Mouse (Mus musculus) heart, embryonic 16.5 days (tissue): Measurements from ENCODE around the gene Siah2. TPM values are rescaled to one million over a fixed set of nuclear protein-coding genes. Genes with fewer than 3 reads are reported as not detected.
A peak's percentile ranks its signal among the peaks of the same experiment; 100 is the strongest.

Experiments used
- ATAC-seq: fragments of 200-750 bp; cut with Nextera tagmentation; replicated peaks from 2 replicates; pipeline ENCODE4 v1.8.0; 2017; ENCODE audit warnings: moderate number of reproducible peaks; ENCODE audit not compliant: insufficient read depth, low FRiP score; ENCODE audit errors: extremely low read depth
- H3K27ac ChIP-seq: fragments of 300-500 bp; sonication (generic); 2 replicates; pipeline ENCODE4 v1.5.1; 2014; ENCODE audit warnings: mild to moderate bottlenecking, low read length, control low read depth, moderate library complexity
- H3K27me3 ChIP-seq: fragments of 300-500 bp; sonication (generic); 2 replicates; pipeline ENCODE4 v1.6.1; 2014; ENCODE audit warnings: low read length, mixed read lengths; ENCODE audit not compliant: control insufficient read depth, insufficient read depth
- H3K36me3 ChIP-seq: fragments of 300-500 bp; sonication (generic); 2 replicates; pipeline ENCODE4 v1.6.1; 2014; ENCODE audit not compliant: control insufficient read depth, insufficient read depth
- H3K4me1 ChIP-seq: fragments of 300-500 bp; sonication (generic); 2 replicates; pipeline ENCODE4 v1.6.1; 2014; ENCODE audit warnings: low read length, mixed read lengths; ENCODE audit not compliant: control insufficient read depth, insufficient read depth
- H3K4me2 ChIP-seq: fragments of 300-500 bp; sonication (generic); 2 replicates; pipeline ENCODE4 v1.6.1; 2014; ENCODE audit warnings: low read depth, mild to moderate bottlenecking, control low read depth, low read length
- H3K4me3 ChIP-seq: fragments of 300-500 bp; sonication (generic); 2 replicates; pipeline ENCODE4 v1.5.1; 2014; ENCODE audit warnings: mild to moderate bottlenecking, control low read depth, low read length
- H3K9ac ChIP-seq: fragments of 300-500 bp; sonication (generic); 2 replicates; pipeline ENCODE4 v1.6.1; 2014; ENCODE audit warnings: low read length, control low read depth
- H3K9me3 ChIP-seq: fragments of 300-500 bp; sonication (generic); replicated peaks from 2 replicates; pipeline ENCODE4 v1.6.1; 2016; ENCODE audit warnings: low read length; ENCODE audit not compliant: control insufficient read depth
- WGBS: fragments of 180-500 bp; shearing (Covaris S2); extraction: QIAGEN DNeasy Blood & Tissue Kit; methylation state at CpG from one replicate; pipeline ENCODE4 v1.1.7; 2014; 5-methylcytosine and 5-hydroxymethylcytosine counted together
- polyA plus RNA-seq: library from polyadenylated mRNA; unstranded; fragments of >200 nt; fragmentation: Nextera tagmentation; extraction: Ambion mirVana; gene quantifications from 2 replicates; pipeline ENCODE4 v1.2.1, GENCODE M21; 2015

Gene Siah2
- polyA plus RNA-seq, 1 experiment from 2014 or later = 4.8 TPM

GRCm38 (mm10) chr3:58680943-58681637 lies 11.1 kb downstream of the Siah2 start:
- WGBS = 81% methylated on average over 7 of the region's 7 CpGs
- no peak overlapping the region for H3K4me2 ChIP-seq
- no peak overlapping the region for H3K27ac ChIP-seq
- no peak overlapping the region for H3K4me3 ChIP-seq
- no peaks in the 10 kb centered on the region for H3K27me3 ChIP-seq
- no peak overlapping the region for H3K9ac ChIP-seq
- H3K36me3 ChIP-seq = no peaks in the 10 kb centered on the region
- H3K9me3 ChIP-seq = no peaks in the 10 kb centered on the region
- peaks cover 30% of the 10 kb centered on the region for H3K4me1 ChIP-seq
- ATAC-seq = no peak

DNA sequence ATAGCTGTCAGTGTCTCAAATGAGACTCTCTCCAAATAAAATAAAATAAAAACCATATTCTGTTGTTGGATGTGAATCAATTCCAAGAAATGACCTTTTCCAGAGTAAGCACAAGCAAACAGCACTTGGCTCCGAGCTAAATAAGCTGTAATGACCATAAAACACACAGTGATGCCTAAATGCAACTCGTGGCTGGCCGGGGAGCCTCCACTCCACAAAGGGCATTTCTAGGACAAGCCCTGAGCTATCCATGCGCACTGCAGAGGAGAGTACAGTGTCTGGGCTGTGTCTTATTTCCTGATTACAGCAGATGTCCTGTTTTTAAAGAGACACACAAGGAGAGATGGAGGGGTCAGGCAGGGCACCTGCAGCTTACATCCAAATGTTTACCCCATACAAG lies 12.2 kb downstream of the Siah2 start:
- H3K4me2 ChIP-seq = peak overlapping the region; percentile 19; the same call in 1 of the 2 replicates
- no peaks in the 10 kb centered on the region for H3K27me3 ChIP-seq
- ATAC-seq = peak; percentile 52
- H3K9ac ChIP-seq = no peak overlapping the region
- H3K4me3 ChIP-seq = no peak overlapping the region
- peak overlapping the region; percentile 33; the same call in 1 of the 2 replicates for H3K27ac ChIP-seq
- peaks cover 2% of the 10 kb centered on the region for H3K36me3 ChIP-seq
- H3K4me1 ChIP-seq = peaks cover 30% of the 10 kb centered on the region
- no peaks in the 10 kb centered on the region for H3K9me3 ChIP-seq
- 38% methylated on average over 4 of the region's 4 CpGs for WGBS

DNA sequence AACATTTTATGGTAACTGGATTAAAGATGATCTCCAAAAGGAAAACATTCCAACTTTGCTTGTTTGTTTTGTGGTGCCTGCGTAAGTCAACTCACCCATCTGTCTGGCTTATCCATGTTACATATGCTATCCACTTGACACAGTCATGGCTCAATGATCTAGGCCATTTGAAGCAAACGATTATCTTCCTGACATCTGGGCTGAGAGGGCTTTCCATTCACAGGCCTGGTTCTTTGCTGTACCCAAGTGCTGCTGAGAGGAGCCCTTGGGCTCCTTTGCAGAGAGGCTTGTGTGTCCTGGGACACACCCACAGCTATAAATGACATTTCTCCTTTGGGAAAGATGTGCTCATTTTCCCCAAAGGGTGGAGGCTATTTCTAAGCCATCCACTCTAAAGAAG lies 13.3 kb downstream of the Siah2 start:
- Histone ChIP-seq H3K27ac (no peak overlapping the region), H3K4me1 (peaks cover 30% of the 10 kb centered on the region)
- WGBS = 52% methylated on average over 2 of the region's 2 CpGs

GRCm38 (mm10) chr3:58678384-58678783 lies 13.8 kb downstream of the Siah2 start:
- no peak overlapping the region for H3K4me3 ChIP-seq
- H3K9me3 ChIP-seq = no peaks in the 10 kb centered on the region
- WGBS = 57% methylated on average over 8 of the region's 8 CpGs
- peaks cover 30% of the 10 kb centered on the region for H3K4me1 ChIP-seq
- no peak overlapping the region for H3K9ac ChIP-seq
- peaks cover 11% of the 10 kb centered on the region for H3K36me3 ChIP-seq
- H3K27ac ChIP-seq = no peak overlapping the region
- no peaks in the 10 kb centered on the region for H3K27me3 ChIP-seq
- H3K4me2 ChIP-seq = no peak overlapping the region
- no peak for ATAC-seq

More for the DNA sequence above, 13.3 kb downstream of the Siah2 start:
- no peak overlapping the region for H3K4me3 ChIP-seq
- peaks cover 11% of the 10 kb centered on the region for H3K36me3 ChIP-seq
- H3K4me2 ChIP-seq = no peak overlapping the region
- no peak for ATAC-seq
- no peaks in the 10 kb centered on the region for H3K27me3 ChIP-seq
- H3K9ac ChIP-seq = no peak overlapping the region
- H3K9me3 ChIP-seq = no peaks in the 10 kb centered on the region

DNA sequence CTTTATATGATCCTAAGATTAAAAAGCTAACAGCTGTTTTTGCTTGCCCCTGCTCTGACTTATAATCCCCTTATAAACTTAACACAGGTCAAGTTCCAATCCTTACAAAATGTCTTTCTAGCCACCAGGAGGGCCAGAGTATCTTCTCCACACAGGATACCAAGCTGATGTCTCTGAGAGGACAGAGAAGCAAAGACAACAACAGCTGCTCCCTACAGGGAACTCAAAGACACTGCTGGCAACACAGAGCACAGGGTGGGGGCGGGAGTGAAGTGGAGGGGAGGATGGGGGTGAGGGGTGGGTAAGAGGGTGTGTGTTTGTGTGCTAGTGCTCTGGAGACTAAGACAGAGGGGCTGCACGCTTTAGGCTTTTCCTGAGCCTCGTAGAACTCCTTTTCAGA lies 14.6 kb downstream of the Siah2 start:
- 75% methylated on average over 3 of the region's 3 CpGs for WGBS
- Histone ChIP-seq H3K4me1 (peaks cover 30% of the 10 kb centered on the region), H3K4me3 (no peak overlapping the region), H3K27ac (no peak overlapping the region), H3K9ac (no peak overlapping the region), H3K4me2 (no peak overlapping the region), H3K9me3 (no peaks in the 10 kb centered on the region), H3K36me3 (peaks cover 11% of the 10 kb centered on the region), H3K27me3 (no peaks in the 10 kb centered on the region)
- ATAC-seq = no peak

DNA sequence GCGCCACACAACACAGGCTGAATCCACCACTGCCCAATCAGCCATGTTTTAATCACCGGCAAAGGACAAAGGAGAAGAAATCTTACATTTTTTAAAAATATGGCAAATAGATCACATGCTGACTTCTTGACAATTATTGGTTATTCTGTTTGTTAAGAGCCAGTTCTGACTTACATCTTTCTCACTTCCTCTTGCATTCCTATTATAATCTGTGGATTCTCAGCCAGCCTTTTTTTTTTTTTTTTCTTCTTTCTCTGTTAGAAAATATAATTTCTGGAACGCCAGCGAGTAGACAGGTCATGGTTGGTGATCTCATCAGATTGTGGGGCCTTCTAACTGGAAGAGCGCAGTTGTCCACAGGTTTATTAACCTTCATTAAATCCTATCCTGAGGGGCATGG lies 18.9 kb downstream of the Siah2 start:
- H3K36me3 ChIP-seq = peaks cover 11% of the 10 kb centered on the region
- ATAC-seq = no peak
- H3K4me2 ChIP-seq = no peak overlapping the region
- no peak overlapping the region for H3K4me3 ChIP-seq
- H3K27ac ChIP-seq = no peak overlapping the region
- no peak overlapping the region for H3K9ac ChIP-seq
- H3K27me3 ChIP-seq = no peaks in the 10 kb centered on the region
- no peaks in the 10 kb centered on the region for H3K9me3 ChIP-seq
- WGBS = 88% methylated on average over 5 of the region's 5 CpGs
- H3K4me1 ChIP-seq = peaks cover 9% of the 10 kb centered on the region

DNA sequence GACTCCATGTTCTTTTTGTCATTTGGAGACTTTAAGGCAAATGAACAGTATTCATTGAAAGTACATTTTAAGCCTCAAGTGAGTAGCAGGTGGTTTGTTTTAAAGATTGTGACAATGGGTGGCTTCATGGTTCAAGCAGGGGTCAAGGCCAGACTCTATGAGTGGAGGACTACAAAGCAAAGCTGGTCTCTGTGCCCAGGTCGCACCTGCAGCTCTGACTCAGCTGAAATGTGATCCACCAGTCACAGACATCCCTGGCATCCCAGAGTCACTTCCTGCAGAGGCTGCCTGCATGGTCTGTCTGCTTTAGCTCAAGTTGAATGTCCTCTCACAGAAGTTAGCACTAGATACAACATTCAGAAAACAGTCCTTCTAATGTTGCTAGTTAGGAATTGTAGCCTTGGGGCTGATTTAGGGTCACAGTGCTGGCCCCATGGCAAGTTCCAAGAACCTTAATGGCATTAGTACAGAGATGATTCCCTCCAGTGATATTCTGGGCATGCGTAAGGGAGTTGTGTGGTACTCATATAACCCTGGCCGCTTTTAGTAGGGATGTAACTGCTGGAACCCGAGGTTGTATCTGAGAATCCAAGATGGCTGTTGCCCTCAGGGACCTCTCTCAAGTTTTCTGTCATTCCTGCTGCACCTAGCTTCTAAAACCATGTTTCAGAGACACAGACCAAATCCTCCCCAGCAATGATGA lies 19.6 kb downstream of the Siah2 start:
- no peaks in the 10 kb centered on the region for H3K9me3 ChIP-seq
- no peak; the same call in 1 of the 2 replicates for ATAC-seq
- 53% methylated on average over 4 of the region's 4 CpGs for WGBS
- H3K27me3 ChIP-seq = no peaks in the 10 kb centered on the region
- H3K9ac ChIP-seq = no peak overlapping the region
- H3K4me1 ChIP-seq = peaks cover 4% of the 10 kb centered on the region; the same call in 1 of the 2 replicates
- peaks cover 11% of the 10 kb centered on the region for H3K36me3 ChIP-seq
- H3K27ac ChIP-seq = no peak overlapping the region
- no peak overlapping the region for H3K4me3 ChIP-seq
- H3K4me2 ChIP-seq = no peak overlapping the region

DNA sequence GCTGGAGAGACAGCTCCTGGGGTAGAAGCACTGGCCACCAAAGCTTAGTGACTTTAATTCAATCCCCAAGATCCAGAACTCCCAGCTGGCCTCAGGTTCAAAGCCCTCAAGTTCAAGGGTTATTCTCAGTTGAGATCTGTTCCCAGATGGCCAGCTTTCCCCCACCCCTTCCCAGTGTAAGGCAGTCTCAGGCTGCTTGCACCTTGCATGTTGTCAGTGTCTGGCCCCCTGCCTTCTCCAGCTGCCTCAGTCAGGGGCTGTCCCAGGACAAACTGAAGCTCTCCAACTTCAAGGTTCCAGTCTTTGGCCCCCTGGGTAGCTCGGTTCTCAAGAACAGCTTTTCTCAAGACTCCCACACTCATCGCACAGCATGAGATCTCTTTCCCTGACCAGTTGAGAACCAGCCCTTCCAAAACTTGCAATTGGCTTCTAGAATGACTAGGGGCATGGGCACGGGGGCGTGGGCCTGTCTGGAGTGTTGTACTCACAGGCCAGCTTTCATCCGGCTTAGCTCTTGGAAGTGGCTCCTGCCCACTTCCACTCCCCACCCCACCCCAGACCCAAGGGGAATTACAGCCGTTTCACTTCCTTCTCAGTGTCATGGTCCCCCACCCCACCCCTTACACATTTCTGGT lies 20.5 kb downstream of the Siah2 start:
- Histone ChIP-seq H3K36me3 (peaks cover 11% of the 10 kb centered on the region), H3K4me3 (no peak overlapping the region), H3K4me2 (no peak overlapping the region), H3K9ac (no peak overlapping the region), H3K9me3 (no peaks in the 10 kb centered on the region), H3K4me1 (no peaks in the 10 kb centered on the region), H3K27ac (no peak overlapping the region), H3K27me3 (no peaks in the 10 kb centered on the region)
- ATAC-seq = no peak
- 45% methylated on average over 6 of the region's 6 CpGs for WGBS

DNA sequence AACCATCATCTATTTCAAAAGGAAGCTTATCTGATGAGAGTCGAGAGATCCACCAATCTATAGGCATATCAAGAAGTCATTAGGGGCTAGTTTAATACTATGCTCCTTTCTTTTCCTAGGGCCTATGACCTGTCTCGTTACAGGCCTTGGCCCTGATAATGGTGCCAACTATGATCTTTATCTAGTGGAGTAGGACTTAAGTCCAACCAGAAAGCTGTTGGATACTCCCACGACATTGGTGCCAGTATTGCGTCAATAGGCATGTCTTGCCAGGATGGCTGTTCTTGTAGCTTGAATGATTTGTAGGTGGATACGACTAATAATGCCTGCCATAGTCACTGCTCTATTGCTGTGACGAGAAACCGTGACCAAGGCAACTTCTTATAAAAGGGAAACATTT lies 28.2 kb downstream of the Siah2 start:
- H3K27ac ChIP-seq = no peak overlapping the region
- H3K4me2 ChIP-seq = no peak overlapping the region
- no peak overlapping the region for H3K4me3 ChIP-seq
- H3K27me3 ChIP-seq = no peaks in the 10 kb centered on the region
- H3K9me3 ChIP-seq = peaks cover 8% of the 10 kb centered on the region; the same call in 1 of the 2 replicates
- no peaks in the 10 kb centered on the region for H3K36me3 ChIP-seq
- H3K9ac ChIP-seq = no peak overlapping the region
- no peak for ATAC-seq
- WGBS = 83% methylated on average over 7 of the region's 7 CpGs
- no peaks in the 10 kb centered on the region for H3K4me1 ChIP-seq
